Mouse (Mus musculus) spleen, postnatal 14 days (tissue): ENCODE results near the gene Sirt2.

ENCODE experiments used
- DNase-seq, 2 experiments: peaks; one replicate each; pipeline ENCODE4 v3.0.0; 2021 to 2022; ENCODE audit warnings: low spot score in 2 of 2

The Sirt2 gene

DNA sequence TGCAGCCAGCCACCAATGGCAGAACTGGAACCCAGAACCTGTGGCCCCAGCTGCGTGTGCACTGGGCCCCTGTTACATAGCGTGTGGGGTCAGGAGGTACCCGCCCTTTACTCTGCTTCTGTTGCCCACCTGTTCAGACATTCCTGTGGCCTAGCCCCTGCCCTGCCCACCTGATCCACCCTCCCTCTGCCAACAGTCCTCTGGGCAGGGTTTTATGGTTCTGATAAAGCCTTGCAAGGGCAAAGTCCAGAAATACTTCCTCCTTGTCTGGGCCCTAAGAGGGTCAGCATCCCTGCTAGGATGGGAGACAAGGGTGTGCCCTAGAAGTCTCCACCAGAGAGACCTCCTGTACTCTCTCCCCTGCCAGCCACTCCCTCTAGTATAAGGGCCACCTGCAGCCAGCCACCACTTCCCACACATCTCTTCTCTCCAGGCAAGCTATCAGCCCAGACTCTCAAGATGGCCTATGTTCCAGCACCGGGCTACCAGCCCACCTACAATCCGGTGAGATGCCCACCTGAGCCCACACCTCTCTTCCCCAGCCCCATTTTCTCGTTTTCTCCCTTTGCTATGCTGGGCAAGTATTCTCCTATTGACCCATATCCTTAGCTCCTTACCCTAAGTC, 67.3 kb downstream of the Sirt2 start, which contains the start of gene Lgals4:
Gene Lgals4, plus strand, starts transcription at position 132 of the 625 bp plus-strand sequence.
- no peak for DNase-seq

DNA sequence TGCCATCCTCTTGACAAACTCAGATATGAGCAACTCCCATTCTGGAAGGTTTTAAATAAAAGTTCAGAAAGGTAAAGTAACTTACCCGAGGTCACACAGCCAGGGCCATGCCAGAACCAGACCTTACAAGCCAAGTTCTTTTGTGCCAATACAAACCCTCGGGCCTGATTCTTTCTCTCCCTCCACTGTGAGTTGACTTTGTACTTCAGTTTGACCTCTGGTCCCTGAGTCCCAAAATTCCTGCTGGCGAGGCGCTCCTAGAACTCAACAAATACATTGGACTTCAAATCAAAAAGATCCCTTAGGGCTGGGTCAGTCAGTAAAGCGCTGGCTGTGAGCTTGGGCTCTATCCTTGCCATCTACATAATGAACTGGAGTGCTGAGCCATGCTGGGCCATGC, 70.4 kb downstream of the Sirt2 start:
- DNase-seq = no peak
